12 mouse cellular contexts compared by ENCODE assay signal in the genomic region with DNA sequence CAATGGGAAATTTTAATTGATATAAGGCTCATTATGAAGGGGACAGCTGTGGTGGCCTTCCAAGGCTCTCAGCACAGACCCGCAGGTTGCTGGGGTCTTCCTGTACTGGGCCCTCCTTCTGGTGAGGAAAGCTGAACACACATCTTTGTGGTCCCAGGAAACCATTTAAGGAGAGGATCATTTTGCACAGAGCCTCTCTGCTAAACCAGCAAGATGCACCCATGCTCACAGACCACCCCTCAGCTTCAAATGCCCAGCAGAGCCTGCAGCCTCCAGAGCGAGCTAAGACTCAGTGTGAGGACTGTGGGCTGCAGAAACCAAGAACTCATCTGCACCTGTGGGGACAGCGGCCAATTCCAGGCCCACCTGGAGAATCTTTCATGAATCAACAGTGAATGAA. TPM values are rescaled to one million over a fixed set of nuclear protein-coding genes. Genes with fewer than 3 reads are reported as not detected.
DNase-seq lines count a peak whose midpoint lies in the region; ATAC-seq and TF ChIP-seq lines count a peak whose summit lies in the region.
"Had no signal": no experiment of that assay in that cellular context is flagged by ENCODE, and none has a peak within 500 bp of the region (broad histone marks: within the 10 kb centered on the region; RNA-seq: fewer than 3 reads in every experiment).

No protein-coding gene starts in this region.

- no peak overlapping the region for H3K9ac ChIP-seq in kidney, embryonic 15.5 days
- H3K9ac ChIP-seq in forebrain, embryonic 11.5 days (ENCODE audit: low read length): 0 out of 2 replicates have a peak overlapping the region, but pooled peaks have one; percentile 4
- no peak overlapping the region for H3K9ac ChIP-seq in intestine, embryonic 15.5 days
- H3K9ac ChIP-seq in midbrain, postnatal 0 days (replicated peaks; ENCODE audit: low read length, poor library complexity, severe bottlenecking): peak overlapping the region; percentile 33; the same call in 1 of the 2 replicates

- H3K27me3 ChIP-seq in kidney, embryonic 15.5 days: no peaks in the 10 kb centered on the region
- no peaks in the 10 kb centered on the region for H3K27me3 ChIP-seq in forebrain, embryonic 11.5 days (ENCODE audit: control insufficient read depth, insufficient read depth, low read length)
- no peaks in the 10 kb centered on the region for H3K27me3 ChIP-seq in intestine, embryonic 15.5 days (replicated peaks)
- no peaks in the 10 kb centered on the region for H3K27me3 ChIP-seq in midbrain, postnatal 0 days (ENCODE audit: insufficient read depth, low read length)

- H3K4me3 ChIP-seq in kidney, embryonic 15.5 days (replicated peaks): no peak overlapping the region
- H3K4me3 ChIP-seq in forebrain, embryonic 11.5 days (ENCODE audit: low read depth, low read length): no peak overlapping the region
- H3K4me3 ChIP-seq in intestine, embryonic 15.5 days (replicated peaks): no peak overlapping the region
- no peak overlapping the region for H3K4me3 ChIP-seq in midbrain, postnatal 0 days (ENCODE audit: low read depth, low read length)

- no peaks in the 10 kb centered on the region for H3K9me3 ChIP-seq in kidney, embryonic 15.5 days (replicated peaks)
- H3K9me3 ChIP-seq in forebrain, embryonic 11.5 days (ENCODE audit: control insufficient read depth, low read length): no peaks in the 10 kb centered on the region
- no peaks in the 10 kb centered on the region for H3K9me3 ChIP-seq in intestine, embryonic 15.5 days
- no peaks in the 10 kb centered on the region for H3K9me3 ChIP-seq in midbrain, postnatal 0 days (ENCODE audit: low read length)

- H3K4me2 ChIP-seq in kidney, embryonic 15.5 days: no peak overlapping the region
- no peak overlapping the region for H3K4me2 ChIP-seq in forebrain, embryonic 11.5 days (ENCODE audit: low read depth, low read length, severe bottlenecking)
- no peak overlapping the region for H3K4me2 ChIP-seq in intestine, embryonic 15.5 days (replicated peaks)
- H3K4me2 ChIP-seq in midbrain, postnatal 0 days (ENCODE audit: low read depth, low read length, poor library complexity, severe bottlenecking): no peak overlapping the region
- H3K4me2 ChIP-seq: liver, embryonic 11.5 days had no signal

- no peak for TF ChIP-seq CTCF in midbrain, postnatal 0 days (IDR thresholded peaks at IDR 0.05)

- H3K36me3 ChIP-seq in kidney, embryonic 15.5 days: no peaks in the 10 kb centered on the region
- H3K36me3 ChIP-seq in forebrain, embryonic 11.5 days (ENCODE audit: control insufficient read depth, insufficient read depth, low read length): no peaks in the 10 kb centered on the region
- no peaks in the 10 kb centered on the region for H3K36me3 ChIP-seq in intestine, embryonic 15.5 days
- H3K36me3 ChIP-seq in midbrain, postnatal 0 days (ENCODE audit: insufficient read depth, low read length): no peaks in the 10 kb centered on the region

- peaks cover 53% of the 10 kb centered on the region for H3K4me1 ChIP-seq in kidney, embryonic 15.5 days
- peaks cover 22% of the 10 kb centered on the region for H3K4me1 ChIP-seq in forebrain, embryonic 11.5 days (replicated peaks; ENCODE audit: control insufficient read depth, insufficient read depth, low read length)
- peaks cover 21% of the 10 kb centered on the region for H3K4me1 ChIP-seq in intestine, embryonic 15.5 days (replicated peaks)
- peaks cover 20% of the 10 kb centered on the region for H3K4me1 ChIP-seq in midbrain, postnatal 0 days (ENCODE audit: insufficient read depth, low read length)

- H3K27ac ChIP-seq in kidney, embryonic 15.5 days: peak overlapping the region; percentile 92
- H3K27ac ChIP-seq in forebrain, embryonic 11.5 days (ENCODE audit: low read depth, low read length): peak overlapping the region; percentile 70
- H3K27ac ChIP-seq in intestine, embryonic 15.5 days: peak overlapping the region; percentile 71; the same call in 1 of the 2 replicates
- peak overlapping the region; percentile 70 for H3K27ac ChIP-seq in midbrain, postnatal 0 days (ENCODE audit: low read depth, low read length)

- ATAC-seq in kidney, embryonic 15.5 days (replicated peaks; ENCODE audit: low FRiP score): no peak
- no peak for ATAC-seq in forebrain, embryonic 11.5 days (replicated peaks; ENCODE audit: low FRiP score)
- ATAC-seq in intestine, embryonic 15.5 days: no peak
- ATAC-seq in midbrain, postnatal 0 days (ENCODE audit: low FRiP score): peak; percentile 10; the same call in 1 of the 2 replicates
- no peak for ATAC-seq in activated CD4-positive, CD25-positive, alpha-beta regulatory T cell, adult 4 months

- WGBS in kidney, embryonic 15.5 days: 74% methylated on average over 3 of the region's 3 CpGs
- 58% methylated on average over 3 of the region's 3 CpGs for WGBS in forebrain, embryonic 11.5 days
- WGBS in intestine, embryonic 15.5 days: 76% methylated on average over 3 of the region's 3 CpGs
- 71% methylated on average over 3 of the region's 3 CpGs for WGBS in midbrain, postnatal 0 days

- no peak for DNase-seq in kidney, postnatal 36 days
- peak; percentile 52 for DNase-seq in forebrain, embryonic 11.5 days (ENCODE audit: low spot score)
- DNase-seq in midbrain, postnatal 0 days (ENCODE audit: low spot score): no peak
- DNase-seq in right cerebral cortex, postnatal 14 days: no peak
- DNase-seq in embryo, embryonic 9.5 days (ENCODE audit: extremely low spot score): no peak
- DNase-seq: right cerebral cortex, adult 18-20 months had no signal

RNA-seq across cellular contexts. Expression of gene Cpa1, which starts 15.9 kb away (rescaled TPM):
- 1.8 and 3.0 TPM in 2 replicates for polyA plus RNA-seq in kidney, embryonic 15.5 days (2015; fragmentation: Nextera tagmentation; extraction: Ambion mirVana)
- 0.16 TPM in 1 of 2 replicates, not detected in the other for polyA plus RNA-seq in forebrain, embryonic 11.5 days (2014; fragmentation: Nextera tagmentation; extraction: Ambion mirVana)
- 266 and 631 TPM in 2 replicates for polyA plus RNA-seq in intestine, embryonic 15.5 days (2015; fragmentation: Nextera tagmentation; extraction: Ambion mirVana)
- 0.60 and 0.94 TPM in 2 replicates for total RNA-seq in midbrain, postnatal 0 days (2014; rRNA removed)
- polyA plus RNA-seq in midbrain, postnatal 0 days (2015; fragmentation: Nextera tagmentation; extraction: Ambion mirVana): 0.44 and 0.51 TPM in 2 replicates
- not detected for polyA plus RNA-seq in activated CD4-positive, CD25-positive, alpha-beta regulatory T cell, adult 4 months (2017; shearing (Covaris generic))

RNA-seq across cellular contexts. Expression of gene Cep41, which starts 38.6 kb away (rescaled TPM):
- polyA plus RNA-seq in kidney, embryonic 15.5 days (2015; fragmentation: Nextera tagmentation; extraction: Ambion mirVana): 23.5 and 24.9 TPM in 2 replicates
- polyA plus RNA-seq in forebrain, embryonic 11.5 days (2014; fragmentation: Nextera tagmentation; extraction: Ambion mirVana): 21.6 and 24.1 TPM in 2 replicates
- polyA plus RNA-seq in intestine, embryonic 15.5 days (2015; fragmentation: Nextera tagmentation; extraction: Ambion mirVana): 9.4 and 9.9 TPM in 2 replicates
- total RNA-seq in midbrain, postnatal 0 days (2014; rRNA removed): 8.1 and 15.7 TPM in 2 replicates
- polyA plus RNA-seq in midbrain, postnatal 0 days (2015; fragmentation: Nextera tagmentation; extraction: Ambion mirVana): 8.3 and 9.5 TPM in 2 replicates
- 1 to 10 TPM; 7.4 to 7.7 TPM for polyA plus RNA-seq in activated CD4-positive, CD25-positive, alpha-beta regulatory T cell, adult 4 months (2017; shearing (Covaris generic))

RNA-seq across cellular contexts. Expression of gene Cpa5, which starts 44.1 kb away (rescaled TPM):
- polyA plus RNA-seq in kidney, embryonic 15.5 days (2015; fragmentation: Nextera tagmentation; extraction: Ambion mirVana): 0.40 and 0.66 TPM in 2 replicates
- polyA plus RNA-seq in forebrain, embryonic 11.5 days (2014; fragmentation: Nextera tagmentation; extraction: Ambion mirVana): 0.15 and 0.72 TPM in 2 replicates
- 0.25 TPM in 2 replicates for polyA plus RNA-seq in intestine, embryonic 15.5 days (2015; fragmentation: Nextera tagmentation; extraction: Ambion mirVana)
- total RNA-seq in midbrain, postnatal 0 days (2014; rRNA removed): not detected in 2 replicates
- polyA plus RNA-seq in midbrain, postnatal 0 days (2015; fragmentation: Nextera tagmentation; extraction: Ambion mirVana): 0.13 TPM in 1 of 2 replicates, not detected in the other
- not detected for polyA plus RNA-seq in activated CD4-positive, CD25-positive, alpha-beta regulatory T cell, adult 4 months (2017; shearing (Covaris generic))
- total RNA-seq: heart, adult 8-10 months had no signal
- polyA plus RNA-seq: large intestine, adult 2 months; liver, embryonic 11.5 days had no signal

Comparison
In these comparisons a context has a peak if more than half of its experiments do, and no peak if none do; other contexts are left out.
1. H3K9ac ChIP-seq: peak in forebrain, embryonic 11.5 days (single experiment) and midbrain, postnatal 0 days (single experiment); none in kidney, embryonic 15.5 days (single experiment) and intestine, embryonic 15.5 days (single experiment).
2. RNA of gene Cpa1, which starts 15.9 kb away (polyA plus RNA-seq): 266 to 631 TPM in intestine, embryonic 15.5 days; 1.8 to 3.0 TPM in kidney, embryonic 15.5 days, 0.44 to 0.51 TPM in midbrain, postnatal 0 days, 0.16 TPM in forebrain, embryonic 11.5 days and not detected in activated CD4-positive, CD25-positive, alpha-beta regulatory T cell, adult 4 months; every median in the first group is over 10 times any median in the second.
3. Peak in every context shown above with its lines, with median percentiles within 50 percentile points of each other: H3K27ac ChIP-seq.